Mouse (Mus musculus) embryonic facial prominence, embryonic 14.5 days (tissue): ENCODE results near the gene Cbarp. TPM values are rescaled to one million over a fixed set of nuclear protein-coding genes. Genes with fewer than 3 reads are reported as not detected.
"Not testable (repeated sequence)": the region's sequence is repeated elsewhere in the genome, so short reads cannot be mapped to it uniquely, and the experiment has no call there.

Experiments
- ATAC-seq: fragments of 200-750 bp; cut with Nextera tagmentation; 2 replicates; pipeline ENCODE4 v1.8.0; 2017; ENCODE audit warnings: low read depth, moderate number of reproducible peaks, moderate TSS enrichment
- DNase-seq: peaks from one replicate; pipeline ENCODE4 v3.0.0-alpha.2; 2015; ENCODE audit warnings: low spot score
- H3K27ac ChIP-seq: fragments of 300-500 bp; sonication (generic); replicated peaks from 2 replicates; pipeline ENCODE4 v1.5.1; 2014; ENCODE audit warnings: low read depth, mild to moderate bottlenecking, low read length, moderate library complexity
- H3K27me3 ChIP-seq: fragments of 300-500 bp; sonication (generic); replicated peaks from 2 replicates; pipeline ENCODE4 v1.6.1; 2014; ENCODE audit warnings: low read length; ENCODE audit not compliant: control insufficient read depth, insufficient read depth
- H3K36me3 ChIP-seq: fragments of 300-500 bp; sonication (generic); 2 replicates; pipeline ENCODE4 v1.6.1; 2014; ENCODE audit warnings: low read length, mixed read lengths; ENCODE audit not compliant: control insufficient read depth, insufficient read depth
- H3K4me1 ChIP-seq: fragments of 300-500 bp; sonication (generic); 2 replicates; pipeline ENCODE4 v1.6.1; 2014; ENCODE audit warnings: antibody characterized with exemption, low read length; ENCODE audit not compliant: control insufficient read depth, insufficient read depth
- H3K4me2 ChIP-seq: fragments of 300-500 bp; sonication (generic); 2 replicates; pipeline ENCODE4 v1.6.1; 2014; ENCODE audit warnings: low read depth, mild to moderate bottlenecking, low read length, moderate library complexity, mixed read lengths
- H3K4me3 ChIP-seq: fragments of 300-500 bp; sonication (generic); 2 replicates; pipeline ENCODE4 v1.5.1; 2014; ENCODE audit warnings: low read depth, mild to moderate bottlenecking, low read length
- H3K9ac ChIP-seq: fragments of 300-500 bp; sonication (generic); 2 replicates; pipeline ENCODE4 v1.6.1; 2014; ENCODE audit warnings: low read depth, mild to moderate bottlenecking, low read length, moderate library complexity, mixed read lengths
- H3K9me3 ChIP-seq: fragments of 300-500 bp; sonication (generic); 2 replicates; pipeline ENCODE4 v1.6.1; 2016; ENCODE audit warnings: low read length; ENCODE audit not compliant: control insufficient read depth
- WGBS: fragments of 180-500 bp; shearing (Covaris S2); extraction: QIAGEN DNeasy Blood & Tissue Kit; methylation state at CpG from one replicate; pipeline ENCODE4 v1.1.7; 2014; 5-methylcytosine and 5-hydroxymethylcytosine counted together
- polyA plus RNA-seq: library from polyadenylated mRNA; unstranded; fragments of >200 nt; fragmentation: Nextera tagmentation; extraction: Ambion mirVana; gene quantifications from 2 replicates; pipeline ENCODE4 v1.2.1, GENCODE M21; 2014

Cbarp gene
- polyA plus RNA-seq, 1 experiment from 2014 or later: 7.3 TPM

DNA sequence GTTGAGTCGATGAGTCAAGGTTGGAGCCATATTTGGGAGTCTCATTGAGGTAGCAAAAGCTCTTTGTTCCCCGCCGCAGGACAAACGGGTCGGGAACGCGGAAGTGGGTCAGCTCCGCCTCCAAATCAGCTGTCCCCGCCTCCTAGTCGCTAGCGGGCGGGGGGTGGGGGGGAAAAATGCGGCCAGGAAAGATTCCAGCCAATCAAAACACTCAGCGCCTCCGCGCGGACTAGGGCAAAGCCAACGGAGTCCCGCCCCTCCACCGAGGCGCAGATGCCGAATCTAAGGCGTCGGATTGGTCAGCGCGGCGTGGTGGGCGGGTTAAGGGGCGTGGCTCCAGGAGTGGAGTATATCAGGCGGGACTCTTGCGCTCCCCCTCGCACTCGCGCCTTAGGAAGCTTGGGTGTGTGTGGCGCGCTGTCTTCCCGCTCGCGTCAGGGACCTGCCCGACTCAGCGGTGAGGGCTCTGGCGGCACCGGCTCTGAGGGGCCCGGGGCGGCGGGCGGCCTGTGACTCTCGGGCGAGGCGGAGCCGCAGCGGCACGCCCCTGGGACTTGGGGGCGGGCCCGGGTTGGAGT, 26.9 kb upstream of the Cbarp start:
- Histone ChIP-seq H3K36me3 (peaks cover 30% of the 10 kb centered on the region), H3K27ac (peak overlapping the region; percentile 99), H3K4me2 (peak overlapping the region; percentile 73), H3K27me3 (no peaks in the 10 kb centered on the region), H3K9ac (peak overlapping the region; percentile 99), H3K9me3 (no peaks in the 10 kb centered on the region), H3K4me1 (peaks cover 26% of the 10 kb centered on the region), H3K4me3 (peak overlapping the region; percentile 80)
- under 1% methylated on average over 41 of the region's 55 CpGs for WGBS
- DNase-seq (peak; percentile 100), ATAC-seq (peak; percentile 89)

DNA sequence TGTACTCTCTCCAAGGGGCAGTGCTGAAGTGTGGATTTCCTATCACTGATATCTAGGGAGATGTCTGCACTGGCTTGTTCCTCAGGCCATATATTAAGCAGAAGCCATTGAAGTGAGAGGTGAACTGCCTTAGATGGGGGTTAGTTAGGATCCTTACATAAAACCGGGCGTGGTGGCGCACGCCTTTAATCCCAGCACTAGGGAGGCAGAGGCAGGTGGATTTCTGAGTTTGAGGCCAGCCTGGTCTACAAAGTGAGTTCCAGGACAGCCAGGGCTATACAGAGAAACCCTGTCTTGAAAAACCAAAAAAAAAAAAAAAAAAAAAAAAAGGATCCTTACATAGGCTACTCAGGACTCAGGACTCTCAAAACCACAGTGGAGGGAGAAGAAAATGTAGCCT, 25.5 kb upstream of the Cbarp start:
- not testable (repeated sequence) for DNase-seq, H3K9me3 ChIP-seq, ATAC-seq, H3K27me3 ChIP-seq, H3K4me3 ChIP-seq
- 86% methylated on average over 4 of the region's 4 CpGs for WGBS
- Histone ChIP-seq H3K9ac (0 out of 2 replicates have a peak overlapping the region, but pooled peaks have one; percentile 36), H3K27ac (peak overlapping the region; percentile 36; the same call in 1 of the 2 replicates), H3K4me1 (peaks cover 40% of the 10 kb centered on the region), H3K36me3 (peaks cover 16% of the 10 kb centered on the region), H3K4me2 (peak overlapping the region; percentile 93; the same call in 1 of the 2 replicates)

DNA sequence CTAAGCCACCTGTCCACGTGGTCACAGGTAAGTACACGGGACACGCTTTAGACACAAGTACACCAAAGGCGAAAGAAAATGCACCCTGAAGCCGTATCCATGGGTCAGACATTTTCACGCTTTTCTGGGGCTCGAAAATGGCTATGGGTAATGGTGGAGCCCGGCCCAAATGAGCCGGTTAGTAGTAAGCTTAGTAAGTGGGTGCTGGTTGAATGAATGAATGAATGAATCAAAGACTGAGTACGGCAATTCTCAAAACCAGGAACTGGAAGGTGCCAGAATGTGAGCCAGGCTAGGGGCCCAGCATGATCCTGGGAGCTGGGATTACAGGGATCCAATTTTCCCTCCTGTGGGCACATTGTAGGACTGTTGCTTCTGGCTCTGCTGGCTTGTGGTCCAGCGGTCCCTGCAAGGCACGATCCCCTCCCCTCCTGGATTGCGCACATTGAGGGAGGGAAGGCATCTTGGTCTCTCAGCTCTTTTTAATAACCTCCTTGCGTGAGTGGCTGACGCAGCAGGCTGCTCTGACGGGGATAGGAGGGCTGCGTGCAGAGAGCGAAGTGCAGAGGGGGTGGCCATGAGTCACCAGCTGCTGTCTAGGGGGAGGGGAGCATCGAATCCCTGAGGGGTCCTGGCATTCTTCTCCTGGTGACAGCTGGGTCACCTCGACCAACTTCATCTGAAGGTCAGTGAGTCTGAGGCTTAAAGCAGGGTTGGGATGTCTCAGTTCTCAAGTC, 24.9 kb upstream of the Cbarp start, which contains the start of gene Cirbp:
Cirbp (plus strand) TSS at position 594 of the 737 bp plus-strand sequence.
- Histone ChIP-seq H3K4me1 (peaks cover 45% of the 10 kb centered on the region), H3K9ac (peak within 1 kb of the TSS; percentile 56), H3K27ac (peak within 1 kb of the TSS; percentile 80), H3K4me2 (peak within 1 kb of the TSS; percentile 93), H3K36me3 (peaks cover 10% of the 10 kb centered on the region), H3K9me3 (no peaks in the 10 kb centered on the region), H3K27me3 (no peaks in the 10 kb centered on the region), H3K4me3 (peak within 1 kb of the TSS; percentile 40)
- 14% methylated on average over 20 of the region's 20 CpGs for WGBS
- ATAC-seq: no peak; the same call in 1 of the 2 replicates
- peak; percentile 74 for DNase-seq

DNA sequence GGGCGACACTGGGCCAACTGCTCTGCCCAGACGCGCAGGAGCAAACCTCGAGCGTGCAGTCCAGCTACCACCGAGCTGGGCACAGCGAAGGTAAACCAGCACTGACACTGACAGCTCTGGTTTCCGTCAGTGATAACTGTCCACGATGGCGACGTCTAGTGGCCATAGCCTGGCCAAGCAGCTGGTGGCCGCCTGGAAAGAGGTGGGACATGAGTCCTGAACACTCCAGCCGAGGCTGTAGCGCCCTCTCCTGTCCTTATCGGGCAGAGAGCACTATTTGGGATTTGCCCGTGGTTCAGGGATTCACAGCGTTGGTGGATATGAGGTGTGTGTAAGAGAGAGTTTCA, 24.3 kb upstream of the Cbarp start:
- Histone ChIP-seq H3K4me2 (peak overlapping the region; percentile 93), H3K27ac (no peak overlapping the region; the same call in 1 of the 2 replicates), H3K27me3 (no peaks in the 10 kb centered on the region), H3K36me3 (peaks cover 4% of the 10 kb centered on the region), H3K4me1 (peaks cover 51% of the 10 kb centered on the region), H3K9me3 (no peaks in the 10 kb centered on the region), H3K4me3 (peak overlapping the region; percentile 40), H3K9ac (peak overlapping the region; percentile 56)
- WGBS: under 1% methylated on average over 17 of the region's 17 CpGs
- DNase-seq (peak; percentile 96), ATAC-seq (peak; percentile 27)

DNA sequence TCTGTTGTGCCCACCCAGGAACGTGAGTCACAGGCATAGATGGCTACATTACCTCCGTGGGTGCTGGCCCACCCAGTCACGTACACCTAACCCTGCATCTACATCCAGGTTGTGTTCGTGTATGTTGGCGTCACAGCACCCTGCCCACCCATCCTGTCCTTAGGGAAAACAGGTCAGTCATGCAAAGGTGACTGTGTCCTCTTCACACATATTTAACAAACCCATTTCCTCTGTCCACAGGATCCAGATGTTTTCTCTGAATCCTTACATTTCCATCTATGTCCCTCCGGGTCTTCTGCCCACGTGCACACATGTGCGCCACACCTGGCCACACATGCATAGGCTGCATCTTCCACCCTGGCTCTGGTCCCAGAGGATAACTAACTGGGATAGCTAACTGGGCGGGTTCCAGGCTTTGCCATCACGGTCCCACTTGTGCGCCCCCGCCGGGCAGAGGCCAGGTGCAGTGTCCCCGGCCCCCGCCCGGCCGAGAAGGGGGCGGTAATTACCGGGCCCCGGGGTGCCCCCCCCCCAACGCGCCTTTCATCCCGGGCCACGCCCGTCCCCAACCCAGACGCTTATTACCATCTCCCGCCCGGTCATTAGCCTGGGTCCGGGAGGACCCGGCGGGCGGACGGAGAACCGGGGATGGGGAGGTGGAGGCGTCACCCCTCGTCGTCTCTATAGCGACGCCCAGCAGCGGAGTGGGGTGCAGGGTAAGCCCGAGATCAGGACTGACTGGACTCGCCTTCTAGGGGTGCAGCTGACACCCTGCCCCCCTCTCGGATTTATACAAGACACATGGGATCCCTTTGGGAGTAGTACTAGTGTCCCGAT, 23.7 kb upstream of the Cbarp start:
- Histone ChIP-seq H3K4me2 (peak overlapping the region; percentile 93), H3K27ac (no peak overlapping the region; the same call in 1 of the 2 replicates), H3K9me3 (no peaks in the 10 kb centered on the region), H3K27me3 (no peaks in the 10 kb centered on the region), H3K4me1 (peaks cover 51% of the 10 kb centered on the region), H3K36me3 (no peaks in the 10 kb centered on the region; the same call in 1 of the 2 replicates), H3K4me3 (peak overlapping the region; percentile 40), H3K9ac (peak overlapping the region; percentile 56)
- no peak; the same call in 1 of the 2 replicates for ATAC-seq
- DNase-seq: no peak
- 8% methylated on average over 38 of the region's 44 CpGs for WGBS

DNA sequence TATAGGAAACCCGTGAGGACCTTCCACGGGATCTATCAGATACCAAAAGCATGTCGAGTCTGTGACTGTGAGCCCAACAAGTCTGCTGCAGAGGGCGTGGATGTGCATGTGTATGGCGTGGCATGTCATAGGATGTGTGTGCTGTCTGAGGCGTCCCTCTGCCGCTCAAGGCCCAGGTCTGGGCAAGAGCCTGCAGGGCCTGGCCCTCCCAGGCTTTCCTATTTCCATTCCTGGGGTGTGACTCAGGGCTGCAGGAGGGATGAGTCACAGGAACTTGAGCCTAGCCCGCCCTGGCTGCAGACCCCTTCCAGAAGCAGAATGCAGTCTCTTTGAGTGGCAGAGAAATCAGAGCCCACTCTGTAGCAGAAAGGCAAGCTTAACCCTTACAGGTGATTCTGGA, 23.1 kb upstream of the Cbarp start:
- no peak overlapping the region for H3K4me3 ChIP-seq
- no peak overlapping the region for H3K27ac ChIP-seq
- H3K36me3 ChIP-seq: no peaks in the 10 kb centered on the region
- no peaks in the 10 kb centered on the region for H3K9me3 ChIP-seq
- peak overlapping the region; percentile 93; the same call in 1 of the 2 replicates for H3K4me2 ChIP-seq
- ATAC-seq: no peak
- 57% methylated on average over 8 of the region's 8 CpGs for WGBS
- DNase-seq: peak; percentile 75
- peaks cover 57% of the 10 kb centered on the region for H3K4me1 ChIP-seq
- no peaks in the 10 kb centered on the region for H3K27me3 ChIP-seq
- no peak overlapping the region for H3K9ac ChIP-seq

DNA sequence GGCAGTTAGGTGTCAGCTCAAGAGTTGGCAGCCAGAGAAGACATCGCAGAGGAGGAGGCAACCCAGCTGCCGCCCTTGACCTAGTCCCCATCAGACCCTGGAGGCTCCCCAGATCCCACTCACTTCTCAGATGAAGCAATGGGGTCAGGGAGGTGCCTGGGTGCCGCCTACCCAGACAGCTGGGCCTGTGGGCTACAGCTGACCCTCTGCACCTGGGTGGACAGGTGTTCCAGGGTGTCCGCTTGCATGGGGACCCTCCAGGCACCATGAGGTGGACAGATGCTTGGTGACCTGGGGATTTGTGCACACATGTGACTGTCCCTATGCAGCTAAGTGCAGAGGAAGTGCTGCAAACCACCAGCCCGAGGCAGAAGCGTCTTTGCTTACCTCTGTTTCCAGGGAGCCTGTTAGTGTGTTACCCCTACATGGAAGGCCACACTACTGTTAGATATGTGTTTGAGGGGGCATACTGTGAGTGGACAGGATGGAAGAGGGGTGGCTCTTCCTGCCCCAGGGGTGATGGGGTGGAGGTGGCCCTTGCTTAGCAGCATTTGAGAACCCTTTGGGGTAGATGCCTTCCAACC, 22.2 kb upstream of the Cbarp start:
- Histone ChIP-seq H3K9ac (no peak overlapping the region), H3K27ac (peak overlapping the region; percentile 94), H3K9me3 (no peaks in the 10 kb centered on the region), H3K27me3 (no peaks in the 10 kb centered on the region), H3K4me1 (peaks cover 62% of the 10 kb centered on the region), H3K4me2 (no peak overlapping the region), H3K36me3 (no peaks in the 10 kb centered on the region), H3K4me3 (no peak overlapping the region)
- ATAC-seq (no peak), DNase-seq (no peak)
- 57% methylated on average over 6 of the region's 6 CpGs for WGBS

DNA sequence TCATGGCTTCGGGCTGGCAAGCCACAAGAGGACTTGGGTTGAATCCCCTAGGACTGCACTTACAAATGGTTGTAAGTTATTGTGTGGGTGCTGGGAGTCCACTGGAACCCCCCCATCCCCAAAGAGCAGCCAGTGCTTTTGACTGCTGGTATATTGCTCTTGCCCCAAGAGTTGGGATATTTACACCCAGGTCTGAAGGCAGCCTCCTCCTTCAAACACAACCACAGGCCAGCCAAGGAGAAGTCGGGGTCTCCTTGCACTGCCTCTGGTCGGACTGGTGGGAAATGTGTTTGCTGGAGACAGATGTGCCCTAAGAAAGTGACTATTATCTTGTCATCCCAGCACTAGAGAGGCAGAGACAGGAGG, 21.6 kb upstream of the Cbarp start:
- peak overlapping the region; percentile 94 for H3K27ac ChIP-seq
- ATAC-seq: no peak
- H3K4me1 ChIP-seq: peaks cover 62% of the 10 kb centered on the region

More for the DNA sequence above, 21.6 kb upstream of the Cbarp start:
- DNase-seq: no peak
- 57% methylated on average over 3 of the region's 3 CpGs for WGBS
- Histone ChIP-seq H3K9me3 (no peaks in the 10 kb centered on the region), H3K4me2 (peak overlapping the region; percentile 67; the same call in 1 of the 2 replicates), H3K4me3 (no peak overlapping the region), H3K27me3 (no peaks in the 10 kb centered on the region), H3K36me3 (peaks cover 5% of the 10 kb centered on the region), H3K9ac (no peak overlapping the region)
